Mouse (Mus musculus): ENCODE measurements around the gene Il12a.
"Not testable (repeated sequence)": the region's sequence is repeated elsewhere in the genome, so short reads cannot be mapped to it uniquely, and the experiment has no call there.

Il12a gene

DNA sequence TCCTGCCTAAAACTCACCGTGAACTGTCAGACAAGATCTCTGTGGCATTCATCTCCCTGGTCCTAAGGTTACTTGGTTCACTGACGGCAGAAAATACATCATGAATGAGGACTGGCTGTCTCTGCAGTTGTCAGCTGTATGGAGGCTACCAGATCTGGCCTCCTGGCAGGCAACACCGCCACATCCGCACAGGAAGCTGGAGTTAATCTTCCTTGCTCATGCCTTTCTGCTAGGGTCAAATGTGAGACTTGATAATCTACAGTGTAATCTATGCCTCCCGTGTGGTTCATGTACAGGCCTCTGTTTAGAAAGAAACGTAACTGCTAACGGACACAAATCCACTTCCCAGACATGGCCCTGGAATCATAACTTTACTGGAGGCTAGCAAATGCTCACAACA is 51.5 kb downstream of the Il12a start:
- no peak for DNase-seq (ENCODE audit: extremely low read depth, low read depth, low spot score)

- no peak for DNase-seq (ENCODE audit: extremely low read depth, low read depth, low spot score)
These were observed 52.5 kb downstream of the Il12a start for GRCm38 (mm10) chr3:68742718-68743471.

DNA sequence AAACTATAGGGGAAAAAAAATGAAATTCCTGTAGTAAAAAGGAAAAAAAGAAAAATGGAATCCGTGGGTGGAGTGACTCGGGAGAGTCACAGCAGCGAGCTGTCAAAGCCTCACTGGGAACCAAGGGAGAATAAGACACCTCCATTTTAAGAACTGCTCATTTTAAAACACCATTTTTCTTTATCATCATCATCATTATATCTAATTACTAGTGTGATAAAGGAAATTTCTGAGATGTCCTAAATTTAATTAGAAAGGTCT is 53.0 kb downstream of the Il12a start:
- DNase-seq (ENCODE audit: extremely low read depth, low read depth, low spot score) = no peak

DNA sequence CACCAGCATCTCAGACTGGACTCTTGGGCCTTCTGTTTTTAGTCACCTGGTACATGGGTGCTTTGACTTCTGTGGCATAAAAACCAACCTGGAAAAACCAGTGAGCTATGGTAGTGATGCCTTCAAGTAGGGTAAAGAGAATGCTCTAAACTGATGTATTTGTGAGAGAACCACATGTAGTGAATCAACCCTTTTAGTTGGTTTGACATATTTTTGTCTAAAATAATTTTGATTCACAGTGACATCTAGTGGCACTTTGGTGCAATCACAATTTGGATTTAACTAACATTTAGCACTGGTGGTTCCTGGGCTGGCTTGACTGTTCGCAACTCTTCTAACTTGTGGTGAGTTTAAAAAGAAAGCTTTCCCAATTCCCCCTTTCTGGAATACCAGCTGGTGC is 53.7 kb downstream of the Il12a start:
- no peak for DNase-seq (ENCODE audit: extremely low read depth, low read depth, low spot score)

- no peak for DNase-seq (ENCODE audit: extremely low read depth, low read depth, low spot score)
These were observed 54.6 kb downstream of the Il12a start for GRCm38 (mm10) chr3:68745033-68745432.

DNA sequence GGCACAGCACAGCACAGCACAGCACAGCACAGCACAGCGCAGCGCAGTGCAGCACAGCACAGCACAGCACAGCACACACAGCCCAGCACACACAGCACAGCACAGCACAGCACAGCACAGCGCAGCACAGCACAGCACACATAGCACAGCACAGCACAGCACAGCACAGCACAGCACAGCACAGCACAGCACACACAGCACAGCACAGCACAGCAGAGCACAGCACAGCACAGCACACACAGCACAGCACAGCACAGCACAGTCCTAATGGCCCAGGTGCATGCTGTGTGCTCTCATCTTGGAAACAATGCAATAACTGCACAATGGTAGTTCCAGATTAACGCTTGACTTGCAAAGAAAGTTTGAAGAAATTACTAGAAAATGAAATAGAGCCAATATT is 55.8 kb downstream of the Il12a start:
- not testable (repeated sequence) for DNase-seq (ENCODE audit: extremely low read depth, low read depth, low spot score)

All from fat pad, adult 2 months (tissue).